Mouse (Mus musculus) E14TG2a.4 (cell line): ENCODE results near the gene Cpt1c.

ENCODE experiments used
- CTCF ChIP-seq: conservative IDR thresholded peaks from 2 replicates; pipeline ENCODE4 v1.5.1; 2014; ENCODE audit warnings: low read length
- NANOG ChIP-seq: IDR thresholded peaks from 2 replicates; pipeline ENCODE4 v1.6.1; 2014; ENCODE audit warnings: borderline replicate concordance, low read length, mixed read lengths
- POU5F1 ChIP-seq: IDR thresholded peaks from 2 replicates; pipeline ENCODE4 v1.6.1; 2014; ENCODE audit warnings: low read length, borderline replicate concordance

DNA sequence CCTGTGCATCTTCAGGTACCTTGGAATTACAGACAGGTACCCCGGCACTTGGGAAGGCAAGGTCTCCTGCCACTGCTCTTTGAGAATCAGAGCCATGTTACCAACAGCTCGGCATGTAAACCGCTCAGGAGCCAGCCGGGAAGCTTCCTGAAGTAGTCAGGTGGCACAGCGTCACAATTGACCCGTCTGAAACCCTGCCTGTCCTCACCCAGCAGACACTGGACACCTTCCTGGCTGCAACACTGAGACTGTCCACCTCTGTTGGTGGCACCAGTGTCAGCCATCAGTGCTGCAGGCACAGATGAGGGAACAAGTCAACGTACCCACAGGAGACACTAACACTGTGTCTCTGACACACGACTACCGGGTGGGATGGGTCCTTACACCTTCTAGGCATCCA lies 59.3 kb downstream of the Cpt1c start:
- no peak for TF ChIP-seq CTCF
- no peak for TF ChIP-seq NANOG
- TF ChIP-seq POU5F1, result no peak
